21 mouse cellular contexts compared by ENCODE assay signal in genomic region chr13:47735426-47736063, GRCm38 (mm10).
DNase-seq lines count a peak whose midpoint lies in the region; ATAC-seq and TF ChIP-seq lines count a peak whose summit lies in the region.
"Had no signal": no experiment of that assay in that cellular context is flagged by ENCODE, and none has a peak within 500 bp of the region (broad histone marks: within the 10 kb centered on the region; RNA-seq: fewer than 3 reads in every experiment).

No protein-coding gene starts in this region.

- no peak for ATAC-seq in hindbrain, embryonic 11.5 days (ENCODE audit: low FRiP score)
- no peak for ATAC-seq in hindbrain, postnatal 0 days
- no peak for ATAC-seq in hindbrain, embryonic 13.5 days (ENCODE audit: low FRiP score)
- no peak for ATAC-seq in hindbrain, embryonic 16.5 days
- peak; percentile 69; the same call in 1 of the 2 replicates for ATAC-seq in neural tube, embryonic 13.5 days (ENCODE audit: low read depth)
- no peak for ATAC-seq in neural tube, embryonic 15.5 days (ENCODE audit: low FRiP score)
- ATAC-seq in neural tube, embryonic 14.5 days (ENCODE audit: low read depth), result no peak
- ATAC-seq: forebrain, embryonic 13.5 days; forebrain, embryonic 15.5 days; forebrain, postnatal 0 days had no signal

- H3K4me3 ChIP-seq in hindbrain, embryonic 11.5 days (ENCODE audit: low read depth, low read length), result no peak overlapping the region
- H3K4me3 ChIP-seq in hindbrain, postnatal 0 days (ENCODE audit: low read length), result no peak overlapping the region
- no peak overlapping the region for H3K4me3 ChIP-seq in hindbrain, embryonic 13.5 days
- H3K4me3 ChIP-seq in hindbrain, embryonic 16.5 days (ENCODE audit: low read length), result no peak overlapping the region
- H3K4me3 ChIP-seq in neural tube, embryonic 13.5 days, result no peak overlapping the region
- no peak overlapping the region for H3K4me3 ChIP-seq in neural tube, embryonic 15.5 days (replicated peaks)
- H3K4me3 ChIP-seq in neural tube, embryonic 14.5 days (ENCODE audit: low read depth, low read length), result no peak overlapping the region
- H3K4me3 ChIP-seq: embryonic facial prominence, embryonic 10.5 days; embryonic facial prominence, embryonic 12.5 days; forebrain, embryonic 13.5 days; forebrain, embryonic 15.5 days had no signal

- H3K9me3 ChIP-seq in hindbrain, embryonic 11.5 days (ENCODE audit: control insufficient read depth, low read length), result no peaks in the 10 kb centered on the region
- H3K9me3 ChIP-seq in hindbrain, postnatal 0 days (ENCODE audit: low read length), result no peaks in the 10 kb centered on the region
- 0 out of 2 replicates have a peak, but pooled peaks cover 5% of the 10 kb centered on the region for H3K9me3 ChIP-seq in hindbrain, embryonic 13.5 days
- no peaks in the 10 kb centered on the region for H3K9me3 ChIP-seq in hindbrain, embryonic 16.5 days (ENCODE audit: control insufficient read depth, low read length)
- peaks cover 7% of the 10 kb centered on the region; the same call in 1 of the 2 replicates for H3K9me3 ChIP-seq in neural tube, embryonic 13.5 days
- no peaks in the 10 kb centered on the region for H3K9me3 ChIP-seq in neural tube, embryonic 15.5 days (replicated peaks)
- H3K9me3 ChIP-seq in neural tube, embryonic 14.5 days (ENCODE audit: control insufficient read depth, low read length), result no peaks in the 10 kb centered on the region
- H3K9me3 ChIP-seq: embryonic facial prominence, embryonic 10.5 days; embryonic facial prominence, embryonic 12.5 days; forebrain, embryonic 13.5 days; forebrain, embryonic 15.5 days had no signal

- DNase-seq in hindbrain, embryonic 11.5 days (ENCODE audit: low spot score), result no peak
- DNase-seq in hindbrain, postnatal 0 days (ENCODE audit: low spot score), result no peak
- no peak for DNase-seq in adrenal gland, postnatal 36 days
- DNase-seq: adrenal gland, adult 2 months; adrenal gland, postnatal 10 days; adrenal gland, postnatal 25 days; cerebellum, adult 11-12 months; cerebellum, adult 2 months; cerebellum, adult 9-10 months; cerebellum, postnatal 10 days; cerebellum, postnatal 25 days; forebrain, postnatal 0 days had no signal

- peak overlapping the region; percentile 61 for H3K27ac ChIP-seq in hindbrain, embryonic 11.5 days (ENCODE audit: low read depth, low read length)
- no peak overlapping the region for H3K27ac ChIP-seq in hindbrain, postnatal 0 days
- H3K27ac ChIP-seq in hindbrain, embryonic 13.5 days, result peak overlapping the region; percentile 80
- no peak overlapping the region for H3K27ac ChIP-seq in hindbrain, embryonic 16.5 days (ENCODE audit: low read depth, low read length)
- peak overlapping the region; percentile 81 for H3K27ac ChIP-seq in neural tube, embryonic 13.5 days (replicated peaks)
- H3K27ac ChIP-seq in neural tube, embryonic 15.5 days (replicated peaks), result no peak overlapping the region
- peak overlapping the region; percentile 44; the same call in 1 of the 2 replicates for H3K27ac ChIP-seq in neural tube, embryonic 14.5 days (ENCODE audit: low read depth, low read length)
- H3K27ac ChIP-seq: embryonic facial prominence, embryonic 10.5 days; embryonic facial prominence, embryonic 12.5 days; forebrain, embryonic 13.5 days; forebrain, embryonic 15.5 days had no signal

- no peak overlapping the region for H3K4me2 ChIP-seq in hindbrain, embryonic 11.5 days (replicated peaks; ENCODE audit: low read depth, low read length)
- no peak overlapping the region for H3K4me2 ChIP-seq in hindbrain, postnatal 0 days (ENCODE audit: low read depth, low read length)
- peak overlapping the region; percentile 6; the same call in 1 of the 2 replicates for H3K4me2 ChIP-seq in hindbrain, embryonic 13.5 days
- no peak overlapping the region for H3K4me2 ChIP-seq in hindbrain, embryonic 16.5 days (ENCODE audit: low read length)
- H3K4me2 ChIP-seq in neural tube, embryonic 13.5 days, result peak overlapping the region; percentile 11
- H3K4me2 ChIP-seq in neural tube, embryonic 15.5 days, result no peak overlapping the region
- no peak overlapping the region for H3K4me2 ChIP-seq in neural tube, embryonic 14.5 days (ENCODE audit: low read depth, low read length)
- H3K4me2 ChIP-seq: embryonic facial prominence, embryonic 12.5 days; forebrain, embryonic 13.5 days; forebrain, embryonic 15.5 days had no signal

- WGBS in hindbrain, embryonic 11.5 days, result 60% methylated on average over 8 of the region's 8 CpGs
- WGBS in hindbrain, postnatal 0 days, result 55% methylated on average over 8 of the region's 8 CpGs
- WGBS in hindbrain, embryonic 13.5 days, result 53% methylated on average over 8 of the region's 8 CpGs
- WGBS in hindbrain, embryonic 16.5 days, result 46% methylated on average over 8 of the region's 8 CpGs
- WGBS in neural tube, embryonic 13.5 days, result 32% methylated on average over 8 of the region's 8 CpGs
- WGBS in neural tube, embryonic 15.5 days, result 42% methylated on average over 8 of the region's 8 CpGs
- 41% methylated on average over 8 of the region's 8 CpGs for WGBS in neural tube, embryonic 14.5 days

- H3K4me1 ChIP-seq in hindbrain, embryonic 11.5 days (replicated peaks; ENCODE audit: control insufficient read depth, insufficient read depth, low read length), result no peaks in the 10 kb centered on the region
- no peaks in the 10 kb centered on the region for H3K4me1 ChIP-seq in hindbrain, postnatal 0 days (ENCODE audit: insufficient read depth, low read length)
- peaks cover 20% of the 10 kb centered on the region for H3K4me1 ChIP-seq in hindbrain, embryonic 13.5 days (replicated peaks)
- no peaks in the 10 kb centered on the region for H3K4me1 ChIP-seq in hindbrain, embryonic 16.5 days (ENCODE audit: control insufficient read depth, insufficient read depth, low read depth, low read length)
- peaks cover 28% of the 10 kb centered on the region for H3K4me1 ChIP-seq in neural tube, embryonic 13.5 days (replicated peaks)
- H3K4me1 ChIP-seq in neural tube, embryonic 15.5 days, result no peaks in the 10 kb centered on the region
- H3K4me1 ChIP-seq in neural tube, embryonic 14.5 days (ENCODE audit: control insufficient read depth, insufficient read depth, low read length), result no peaks in the 10 kb centered on the region
- H3K4me1 ChIP-seq: embryonic facial prominence, embryonic 10.5 days; embryonic facial prominence, embryonic 12.5 days; forebrain, embryonic 13.5 days; forebrain, embryonic 15.5 days had no signal

- H3K36me3 ChIP-seq in hindbrain, embryonic 11.5 days (ENCODE audit: control insufficient read depth, insufficient read depth, low read length), result no peaks in the 10 kb centered on the region
- H3K36me3 ChIP-seq in hindbrain, postnatal 0 days (ENCODE audit: insufficient read depth, low read length), result no peaks in the 10 kb centered on the region
- no peaks in the 10 kb centered on the region for H3K36me3 ChIP-seq in hindbrain, embryonic 13.5 days
- H3K36me3 ChIP-seq in hindbrain, embryonic 16.5 days (ENCODE audit: control insufficient read depth, insufficient read depth, low read length), result no peaks in the 10 kb centered on the region
- H3K36me3 ChIP-seq in neural tube, embryonic 13.5 days, result no peaks in the 10 kb centered on the region
- no peaks in the 10 kb centered on the region for H3K36me3 ChIP-seq in neural tube, embryonic 15.5 days
- H3K36me3 ChIP-seq in neural tube, embryonic 14.5 days (ENCODE audit: control insufficient read depth, insufficient read depth, low read length), result no peaks in the 10 kb centered on the region
- H3K36me3 ChIP-seq: embryonic facial prominence, embryonic 10.5 days; embryonic facial prominence, embryonic 12.5 days; forebrain, embryonic 15.5 days had no signal

- H3K9ac ChIP-seq in hindbrain, embryonic 11.5 days (ENCODE audit: low read depth, low read length), result no peak overlapping the region
- no peak overlapping the region for H3K9ac ChIP-seq in hindbrain, postnatal 0 days (replicated peaks; ENCODE audit: low read length)
- no peak overlapping the region for H3K9ac ChIP-seq in hindbrain, embryonic 13.5 days
- no peak overlapping the region for H3K9ac ChIP-seq in hindbrain, embryonic 16.5 days (ENCODE audit: low read depth, low read length)
- H3K9ac ChIP-seq in neural tube, embryonic 13.5 days, result no peak overlapping the region
- no peak overlapping the region for H3K9ac ChIP-seq in neural tube, embryonic 15.5 days (replicated peaks)
- no peak overlapping the region for H3K9ac ChIP-seq in neural tube, embryonic 14.5 days (replicated peaks; ENCODE audit: low read depth, low read length)
- H3K9ac ChIP-seq: embryonic facial prominence, embryonic 12.5 days; forebrain, embryonic 13.5 days; forebrain, embryonic 15.5 days; forebrain, postnatal 0 days had no signal

- no peaks in the 10 kb centered on the region for H3K27me3 ChIP-seq in hindbrain, embryonic 11.5 days (ENCODE audit: control insufficient read depth, insufficient read depth, low read length)
- no peaks in the 10 kb centered on the region for H3K27me3 ChIP-seq in hindbrain, postnatal 0 days (ENCODE audit: insufficient read depth, low read length)
- H3K27me3 ChIP-seq in hindbrain, embryonic 13.5 days, result no peaks in the 10 kb centered on the region
- H3K27me3 ChIP-seq in hindbrain, embryonic 16.5 days (replicated peaks; ENCODE audit: control insufficient read depth, insufficient read depth, low read length), result no peaks in the 10 kb centered on the region
- H3K27me3 ChIP-seq in neural tube, embryonic 13.5 days, result no peaks in the 10 kb centered on the region
- no peaks in the 10 kb centered on the region for H3K27me3 ChIP-seq in neural tube, embryonic 15.5 days (replicated peaks)
- H3K27me3 ChIP-seq in neural tube, embryonic 14.5 days (ENCODE audit: control insufficient read depth, insufficient read depth, low read length), result no peaks in the 10 kb centered on the region
- H3K27me3 ChIP-seq: embryonic facial prominence, embryonic 12.5 days; forebrain, embryonic 13.5 days; forebrain, embryonic 15.5 days had no signal

- no peak for TF ChIP-seq CTCF in hindbrain, postnatal 0 days (IDR thresholded peaks at IDR 0.05; ENCODE audit: low read depth)

Comparison
In these comparisons a context has a peak if more than half of its experiments do, and no peak if none do; other contexts are left out.
1. H3K27ac ChIP-seq: peak in hindbrain, embryonic 11.5 days (single experiment), hindbrain, embryonic 13.5 days (single experiment), neural tube, embryonic 13.5 days (single experiment) and neural tube, embryonic 14.5 days (single experiment); none in hindbrain, postnatal 0 days (single experiment), hindbrain, embryonic 16.5 days (single experiment) and neural tube, embryonic 15.5 days (single experiment).
2. H3K4me2 ChIP-seq: peak in hindbrain, embryonic 13.5 days (single experiment) and neural tube, embryonic 13.5 days (single experiment); none in hindbrain, embryonic 11.5 days (single experiment), hindbrain, postnatal 0 days (single experiment), hindbrain, embryonic 16.5 days (single experiment), neural tube, embryonic 15.5 days (single experiment) and neural tube, embryonic 14.5 days (single experiment).